In genomic region chr9:108648611-108649560, GRCm38 (mm10) we compare ENCODE assay signal across 8 mouse cellular contexts. TPM values are rescaled to one million over a fixed set of nuclear protein-coding genes. Genes with fewer than 3 reads are reported as not detected.
A peak's percentile ranks its signal among the peaks of the same experiment; 100 is the strongest.
DNase-seq lines count a peak whose midpoint lies in the region; ATAC-seq lines count a peak whose summit lies in the region.

Gene Arih2 (minus strand): TSS chr9:108649386.

- H3K9me3 ChIP-seq in hindbrain, embryonic 11.5 days (ENCODE audit: control insufficient read depth, low read length) = no peaks in the 10 kb centered on the region

- peak within 1 kb of the TSS; percentile 77 for H3K4me2 ChIP-seq in hindbrain, embryonic 11.5 days (replicated peaks; ENCODE audit: low read depth, low read length)

- under 1% methylated on average over 111 of the region's 112 CpGs for WGBS in hindbrain, embryonic 11.5 days

- DNase-seq in MN1 (ENCODE audit: low spot score) = peak; percentile 94
- peak; percentile 88 for DNase-seq in cerebellum, adult 9-10 months
- peak; percentile 77 to 92 for DNase-seq in frontal cortex, adult 2 months (ENCODE audit: extremely low spot score in 1 of 2, low spot score in 1 of 2)
- peak; percentile 95 for DNase-seq in hindbrain, embryonic 11.5 days (ENCODE audit: low spot score)
- peak; percentile 89 to 91 for DNase-seq in layer of hippocampus, postnatal 10 days (ENCODE audit: low spot score in 2 of 2)
- DNase-seq in lung, postnatal 10 days = peak; percentile 94
- peak; percentile 92 for DNase-seq in ovary, postnatal 36 days (ENCODE audit: low spot score)
- DNase-seq in thymus, postnatal 25 days = peak; percentile 92

- ATAC-seq in hindbrain, embryonic 11.5 days (ENCODE audit: low FRiP score) = peak; percentile 99

- H3K9ac ChIP-seq in hindbrain, embryonic 11.5 days (ENCODE audit: low read depth, low read length) = peak within 1 kb of the TSS; percentile 85

- H3K36me3 ChIP-seq in hindbrain, embryonic 11.5 days (ENCODE audit: control insufficient read depth, insufficient read depth, low read length) = no peaks in the 10 kb centered on the region

- peak within 1 kb of the TSS; percentile 79 for H3K27ac ChIP-seq in hindbrain, embryonic 11.5 days (ENCODE audit: low read depth, low read length)

- no peaks in the 10 kb centered on the region for H3K4me1 ChIP-seq in hindbrain, embryonic 11.5 days (replicated peaks; ENCODE audit: control insufficient read depth, insufficient read depth, low read length)

- H3K27me3 ChIP-seq in hindbrain, embryonic 11.5 days (ENCODE audit: control insufficient read depth, insufficient read depth, low read length) = no peaks in the 10 kb centered on the region

- peak within 1 kb of the TSS; percentile 97 for H3K4me3 ChIP-seq in hindbrain, embryonic 11.5 days (ENCODE audit: low read depth, low read length)

RNA-seq across cellular contexts. Expression of gene Arih2, which starts in this region (rescaled TPM):
- polyA plus RNA-seq in frontal cortex, adult 2 months (2012; rRNA removed) = 47.2 and 49.0 TPM in 2 replicates
- polyA plus RNA-seq in hindbrain, embryonic 11.5 days (2014; fragmentation: Nextera tagmentation; extraction: Ambion mirVana) = 41.6 and 49.1 TPM in 2 replicates
- total RNA-seq in layer of hippocampus, postnatal 10 days (2021) = 10 to 100 TPM; 47.3 to 51.1 TPM

Comparison
In these comparisons a context has a peak if more than half of its experiments do, and no peak if none do; other contexts are left out.
1. Peak in every context shown above with its lines: DNase-seq, ATAC-seq, H3K4me3 ChIP-seq and H3K27ac ChIP-seq.